Comparison of ENCODE assay signal across 27 mouse cellular contexts in the genomic region with DNA sequence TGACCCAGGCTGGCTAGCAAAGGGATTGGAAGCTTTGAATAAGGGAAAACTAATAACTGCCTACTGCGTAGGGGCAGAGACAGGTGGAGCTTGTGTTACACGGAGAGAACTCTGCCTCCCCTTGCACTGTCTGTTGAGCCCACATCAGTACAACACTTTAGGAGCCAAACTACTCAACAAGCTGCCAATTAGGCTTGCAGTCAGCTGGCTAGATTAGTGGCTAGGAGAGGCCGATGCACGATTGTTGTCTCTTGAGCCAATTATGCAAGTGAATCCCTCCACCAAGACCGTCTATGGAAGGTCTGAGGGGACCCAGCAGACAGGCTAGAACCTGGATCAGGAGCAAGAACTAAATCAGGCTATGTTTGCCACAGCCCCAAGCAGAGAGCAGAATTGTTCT.
DNase-seq lines count a peak whose midpoint lies in the region; ATAC-seq and TF ChIP-seq lines count a peak whose summit lies in the region.
"Had no signal": no experiment of that assay in that cellular context is flagged by ENCODE, and none has a peak within 500 bp of the region (broad histone marks: within the 10 kb centered on the region; RNA-seq: fewer than 3 reads in every experiment).

No protein-coding gene starts in this region.

- TF ChIP-seq CTCF in midbrain, postnatal 0 days (IDR thresholded peaks at IDR 0.05) = no peak

- H3K9me3 ChIP-seq in midbrain, postnatal 0 days (ENCODE audit: low read length) = no peaks in the 10 kb centered on the region
- no peaks in the 10 kb centered on the region for H3K9me3 ChIP-seq in midbrain, embryonic 11.5 days (ENCODE audit: control insufficient read depth, low read length)
- H3K9me3 ChIP-seq: forebrain, embryonic 10.5 days; forebrain, embryonic 15.5 days; G1E; heart, embryonic 10.5 days; heart, embryonic 13.5 days; intestine, embryonic 15.5 days had no signal

- H3K9ac ChIP-seq in midbrain, postnatal 0 days (replicated peaks; ENCODE audit: low read length, poor library complexity, severe bottlenecking) = no peak overlapping the region
- no peak overlapping the region for H3K9ac ChIP-seq in midbrain, embryonic 11.5 days (ENCODE audit: low read length)
- H3K9ac ChIP-seq: forebrain, embryonic 15.5 days; heart, embryonic 13.5 days; hindbrain, embryonic 14.5 days; intestine, embryonic 15.5 days had no signal

- no peak for ATAC-seq in cerebellum, adult (ENCODE audit: insufficient number of reproducible peaks, low FRiP score, low TSS enrichment)
- ATAC-seq in midbrain, postnatal 0 days (ENCODE audit: low FRiP score) = no peak
- ATAC-seq in midbrain, embryonic 11.5 days (ENCODE audit: low FRiP score) = no peak
- ATAC-seq: forebrain, embryonic 15.5 days; intestine, embryonic 15.5 days; Patski had no signal

- WGBS in midbrain, postnatal 0 days = 62% methylated on average over 5 of the region's 5 CpGs
- WGBS in midbrain, embryonic 11.5 days = 69% methylated on average over 5 of the region's 5 CpGs

- no peak overlapping the region for H3K27ac ChIP-seq in midbrain, postnatal 0 days (ENCODE audit: low read depth, low read length)
- no peak overlapping the region for H3K27ac ChIP-seq in midbrain, embryonic 11.5 days (ENCODE audit: low read depth, low read length)
- H3K27ac ChIP-seq: forebrain, embryonic 10.5 days; forebrain, embryonic 15.5 days; heart, adult 2 months; heart, embryonic 10.5 days; heart, embryonic 13.5 days; hindbrain, embryonic 14.5 days; intestine, embryonic 15.5 days had no signal

- no peak overlapping the region for H3K4me2 ChIP-seq in midbrain, postnatal 0 days (ENCODE audit: low read depth, low read length, poor library complexity, severe bottlenecking)
- H3K4me2 ChIP-seq in midbrain, embryonic 11.5 days = no peak overlapping the region
- H3K4me2 ChIP-seq: forebrain, embryonic 15.5 days; heart, embryonic 13.5 days; hindbrain, embryonic 14.5 days; intestine, embryonic 15.5 days had no signal

- H3K27me3 ChIP-seq in midbrain, postnatal 0 days (ENCODE audit: insufficient read depth, low read length) = no peaks in the 10 kb centered on the region
- no peaks in the 10 kb centered on the region for H3K27me3 ChIP-seq in midbrain, embryonic 11.5 days (ENCODE audit: control insufficient read depth, insufficient read depth, low read length)
- H3K27me3 ChIP-seq: CH12.LX; forebrain, embryonic 15.5 days; heart, embryonic 13.5 days; intestine, embryonic 15.5 days; Patski had no signal

- H3K4me1 ChIP-seq in midbrain, postnatal 0 days (ENCODE audit: insufficient read depth, low read length) = no peaks in the 10 kb centered on the region
- no peaks in the 10 kb centered on the region for H3K4me1 ChIP-seq in midbrain, embryonic 11.5 days (ENCODE audit: control insufficient read depth, insufficient read depth, low read length)
- H3K4me1 ChIP-seq: intestine, embryonic 15.5 days had no signal

- H3K36me3 ChIP-seq in midbrain, postnatal 0 days (ENCODE audit: insufficient read depth, low read length) = 0 out of 2 replicates have a peak, but pooled peaks cover 4% of the 10 kb centered on the region
- H3K36me3 ChIP-seq in midbrain, embryonic 11.5 days (ENCODE audit: control insufficient read depth, insufficient read depth, low read length) = no peaks in the 10 kb centered on the region; the same call in 1 of the 2 replicates
- H3K36me3 ChIP-seq: forebrain, embryonic 15.5 days; intestine, embryonic 15.5 days had no signal

- peak; percentile 44 to 61 for DNase-seq in cerebellum, postnatal 14 days
- peak; percentile 53 for DNase-seq in midbrain, postnatal 0 days (ENCODE audit: low spot score)
- no peak for DNase-seq in midbrain, embryonic 11.5 days (ENCODE audit: low spot score, missing footprints)
- peak; percentile 31 for DNase-seq in retina, embryonic 14.5 days (ENCODE audit: low spot score)
- no peak for DNase-seq in right cerebral cortex, postnatal 4 days
- no peak for DNase-seq in T-cell, adult 2 months (ENCODE audit: low spot score)
- DNase-seq: adrenal gland, postnatal 10 days; adrenal gland, postnatal 36 days; B cell, adult 2 months; cerebellum, adult 18-20 months; cerebellum, adult 9-10 months; cerebellum, postnatal 36 days; gastrocnemius, postnatal 25 days; heart, adult 2 months; heart, postnatal 14 days; heart, postnatal 4 days; kidney, adult 11 months had no signal

- H3K4me3 ChIP-seq in midbrain, postnatal 0 days (ENCODE audit: low read depth, low read length) = no peak overlapping the region
- no peak overlapping the region for H3K4me3 ChIP-seq in midbrain, embryonic 11.5 days (ENCODE audit: low read depth, low read length)
- H3K4me3 ChIP-seq: forebrain, embryonic 10.5 days; forebrain, embryonic 15.5 days; heart, adult 2 months; heart, embryonic 10.5 days; heart, embryonic 13.5 days; intestine, embryonic 15.5 days had no signal

Comparison
In these comparisons a context has a peak if more than half of its experiments do, and no peak if none do; other contexts are left out.
1. DNase-seq: peak in cerebellum, postnatal 14 days (2 of 2), midbrain, postnatal 0 days (single experiment) and retina, embryonic 14.5 days (single experiment); none in midbrain, embryonic 11.5 days (single experiment), right cerebral cortex, postnatal 4 days (single experiment) and T-cell, adult 2 months (single experiment).